Mouse (Mus musculus): ENCODE measurements around the gene Gm37240. TPM values are rescaled to one million over a fixed set of nuclear protein-coding genes. Genes with fewer than 3 reads are reported as not detected.
"Not testable (repeated sequence)": the region's sequence is repeated elsewhere in the genome, so short reads cannot be mapped to it uniquely, and the experiment has no call there.

The Gm37240 gene
- polyA plus RNA-seq, 1 experiment, result not detected

GRCm38 (mm10) chr3:85583194-85583593, 304.1 kb downstream of the Gm37240 start:
- no peak overlapping the region for H3K27ac ChIP-seq (ENCODE audit: insufficient read depth, low read depth, low read length)
- TF ChIP-seq CTCF (IDR thresholded peaks at IDR 0.05; ENCODE audit: low read depth, low read length), result no peak
- H3K4me1 ChIP-seq (ENCODE audit: control insufficient read depth, insufficient read depth, low read length), result peaks cover 9% of the 10 kb centered on the region
- H3K4me3 ChIP-seq (ENCODE audit: insufficient read depth, low read length), result no peak overlapping the region

DNA sequence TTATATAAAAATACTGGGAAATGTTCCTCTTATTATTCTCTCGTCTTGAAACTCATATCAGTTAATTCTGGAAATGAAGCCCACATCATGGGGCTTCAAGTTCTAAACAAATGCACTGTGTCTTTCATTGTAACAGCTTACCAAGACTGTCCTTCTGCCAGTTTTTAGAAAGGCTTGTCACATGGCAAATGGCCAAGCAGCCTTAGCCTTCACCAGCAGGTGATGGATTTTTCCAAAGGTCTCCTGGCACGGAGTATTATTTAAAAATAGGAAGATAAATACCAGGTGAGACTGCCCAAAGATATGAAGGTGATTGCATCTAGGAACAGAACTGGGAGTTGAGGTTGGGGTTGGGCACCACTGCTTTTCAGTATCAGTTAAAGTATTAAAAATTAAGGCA, 304.6 kb downstream of the Gm37240 start:
- Histone ChIP-seq H3K4me1 (ENCODE audit: control insufficient read depth, insufficient read depth, low read length) (peaks cover 7% of the 10 kb centered on the region), H3K27ac (ENCODE audit: insufficient read depth, low read depth, low read length) (no peak overlapping the region), H3K4me3 (ENCODE audit: insufficient read depth, low read length) (no peak overlapping the region)
- no peak for TF ChIP-seq POLR2A (IDR thresholded peaks at IDR 0.05; ENCODE audit: borderline replicate concordance, low read depth, low read length)
- TF ChIP-seq CTCF (IDR thresholded peaks at IDR 0.05; ENCODE audit: low read depth, low read length), result no peak

DNA sequence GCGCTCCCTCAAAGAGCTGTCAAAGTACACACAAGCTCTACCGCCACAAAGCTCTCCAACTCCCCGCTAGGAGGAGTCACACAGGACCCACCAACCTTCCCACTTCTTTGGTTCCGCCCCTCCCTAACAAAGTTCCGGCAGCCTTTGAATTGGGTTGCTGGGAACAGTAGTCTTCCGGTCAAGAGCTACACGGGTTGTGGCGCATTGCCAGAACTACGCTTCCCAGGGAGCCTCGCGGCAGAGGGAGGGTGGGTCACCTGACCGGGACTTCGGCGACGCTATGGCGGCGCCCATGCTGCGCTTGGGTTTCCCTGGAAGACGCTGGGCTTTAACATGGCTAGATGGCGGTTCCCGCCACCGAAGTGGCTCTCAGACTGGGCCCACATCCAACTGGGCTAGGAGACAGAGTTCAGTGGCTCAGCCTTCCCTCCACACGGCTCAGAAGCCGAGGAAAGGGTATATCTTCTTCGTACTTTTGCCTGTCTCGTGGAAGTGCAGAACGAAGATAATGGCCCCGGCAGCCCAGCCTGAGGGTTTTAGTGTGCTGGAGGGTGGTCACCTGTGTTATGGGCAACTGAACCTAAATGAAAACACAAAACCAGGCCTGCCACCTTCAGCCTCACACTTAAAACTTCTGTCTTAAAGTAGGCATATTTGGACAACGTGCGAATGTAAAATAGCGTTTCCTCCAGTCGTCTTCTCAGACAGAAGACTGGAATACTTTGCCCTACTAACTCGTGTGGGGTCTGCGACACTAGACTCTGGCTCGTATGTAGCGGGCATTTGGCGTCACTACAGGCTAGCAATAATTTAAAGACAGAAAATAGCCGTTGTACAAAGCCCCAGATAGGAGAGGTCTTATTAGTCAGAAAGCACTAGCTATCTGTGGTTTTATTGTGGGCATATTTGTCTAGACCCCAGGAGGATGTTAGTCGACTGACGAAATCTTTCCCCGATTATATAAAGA, 313.2 kb downstream of the Gm37240 start, which contains the start of gene Gatb:
Gatb (plus strand) TSS at position 256 of the 967 bp plus-strand sequence.
- Histone ChIP-seq H3K4me1 (ENCODE audit: control insufficient read depth, insufficient read depth, low read length) (peaks cover 12% of the 10 kb centered on the region), H3K4me3 (ENCODE audit: insufficient read depth, low read length) (peak within 1 kb of the TSS; percentile 86), H3K27ac (ENCODE audit: insufficient read depth, low read depth, low read length) (peak within 1 kb of the TSS; percentile 75)
- TF ChIP-seq POLR2A (IDR thresholded peaks at IDR 0.05; ENCODE audit: borderline replicate concordance, low read depth, low read length) (no peak), CTCF (IDR thresholded peaks at IDR 0.05; ENCODE audit: low read depth, low read length) (no peak)

- H3K4me1 ChIP-seq (ENCODE audit: control insufficient read depth, insufficient read depth, low read length), result peaks cover 12% of the 10 kb centered on the region
- H3K4me3 ChIP-seq (ENCODE audit: insufficient read depth, low read length), result peak overlapping the region; percentile 62
- peak overlapping the region; percentile 18; the same call in 1 of the 2 replicates for H3K27ac ChIP-seq (ENCODE audit: insufficient read depth, low read depth, low read length)
- TF ChIP-seq POLR2A (IDR thresholded peaks at IDR 0.05; ENCODE audit: borderline replicate concordance, low read depth, low read length), result no peak
- TF ChIP-seq CTCF (IDR thresholded peaks at IDR 0.05; ENCODE audit: low read depth, low read length), result no peak
Measured at GRCm38 (mm10) chr3:85573216-85573863, 314.0 kb downstream of the Gm37240 start.

GRCm38 (mm10) chr3:85572502-85572901, 314.8 kb downstream of the Gm37240 start:
- H3K27ac ChIP-seq (ENCODE audit: insufficient read depth, low read depth, low read length); H3K4me3 ChIP-seq (ENCODE audit: insufficient read depth, low read length); H3K4me1 ChIP-seq (ENCODE audit: control insufficient read depth, insufficient read depth, low read length): not testable (repeated sequence)

GRCm38 (mm10) chr3:85571276-85571675, 316.0 kb downstream of the Gm37240 start:
- H3K27ac ChIP-seq (ENCODE audit: insufficient read depth, low read depth, low read length), result no peak overlapping the region
- H3K4me3 ChIP-seq (ENCODE audit: insufficient read depth, low read length), result no peak overlapping the region
- H3K4me1 ChIP-seq (ENCODE audit: control insufficient read depth, insufficient read depth, low read length), result peaks cover 9% of the 10 kb centered on the region
- TF ChIP-seq POLR2A (IDR thresholded peaks at IDR 0.05; ENCODE audit: borderline replicate concordance, low read depth, low read length) (no peak), CTCF (IDR thresholded peaks at IDR 0.05; ENCODE audit: low read depth, low read length) (no peak)

DNA sequence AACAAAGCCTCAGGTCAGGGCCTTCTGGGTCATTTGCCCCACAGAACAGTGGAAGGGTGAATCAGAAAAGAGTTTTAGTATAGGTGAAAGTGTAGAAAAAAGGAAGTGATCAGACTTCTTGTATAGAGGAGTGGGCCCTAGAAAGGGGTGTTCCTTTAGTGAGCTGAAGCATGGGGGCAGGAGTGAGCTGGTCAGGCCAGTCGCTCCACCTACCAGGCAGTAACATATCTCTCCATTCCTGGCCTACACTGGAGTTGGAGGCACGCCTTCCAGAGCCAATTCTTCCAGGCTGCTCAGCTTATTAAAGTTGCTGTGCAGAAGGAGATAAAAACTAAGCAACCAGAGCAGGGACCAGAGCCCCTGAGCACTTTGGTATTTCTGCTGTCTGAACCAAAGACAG, 322.7 kb downstream of the Gm37240 start:
- TF ChIP-seq POLR2A (IDR thresholded peaks at IDR 0.05; ENCODE audit: borderline replicate concordance, low read depth, low read length) (no peak), CTCF (IDR thresholded peaks at IDR 0.05; ENCODE audit: low read depth, low read length) (no peak)
- no peaks in the 10 kb centered on the region for H3K4me1 ChIP-seq (ENCODE audit: control insufficient read depth, insufficient read depth, low read length)
- no peak overlapping the region for H3K4me3 ChIP-seq (ENCODE audit: insufficient read depth, low read length)
- H3K27ac ChIP-seq (ENCODE audit: insufficient read depth, low read depth, low read length), result no peak overlapping the region

DNA sequence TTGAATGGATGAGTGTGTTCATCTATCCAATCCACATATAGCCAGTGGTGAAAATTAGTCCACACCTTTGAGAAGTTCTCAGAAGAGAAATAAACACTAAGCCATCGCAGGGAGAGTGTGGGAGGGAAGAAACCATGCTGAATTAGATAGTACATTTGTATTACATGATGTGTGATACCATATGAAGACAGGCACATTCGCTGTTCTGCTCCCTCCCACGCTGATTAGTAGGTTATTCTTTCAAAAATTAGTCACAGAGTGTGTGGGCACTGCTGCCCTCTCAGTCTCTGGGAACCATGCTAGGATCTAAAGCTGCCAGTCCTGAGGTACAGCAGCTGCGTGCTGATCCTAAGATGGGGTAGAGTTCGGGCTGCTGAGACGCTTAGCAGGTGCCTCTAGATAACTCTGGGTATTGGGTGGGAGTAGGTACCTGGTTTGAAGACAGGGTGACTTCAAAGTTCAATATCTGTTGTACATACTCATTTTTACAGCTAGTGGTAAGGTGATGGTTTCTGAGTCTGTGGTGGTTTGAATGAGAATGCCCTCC, 333.5 kb downstream of the Gm37240 start:
- TF ChIP-seq CTCF (IDR thresholded peaks at IDR 0.05; ENCODE audit: low read depth, low read length) (no peak), POLR2A (IDR thresholded peaks at IDR 0.05; ENCODE audit: borderline replicate concordance, low read depth, low read length) (no peak)
- Histone ChIP-seq H3K4me3 (ENCODE audit: insufficient read depth, low read length) (no peak overlapping the region), H3K4me1 (ENCODE audit: control insufficient read depth, insufficient read depth, low read length) (no peaks in the 10 kb centered on the region), H3K27ac (ENCODE audit: insufficient read depth, low read depth, low read length) (no peak overlapping the region)

DNA sequence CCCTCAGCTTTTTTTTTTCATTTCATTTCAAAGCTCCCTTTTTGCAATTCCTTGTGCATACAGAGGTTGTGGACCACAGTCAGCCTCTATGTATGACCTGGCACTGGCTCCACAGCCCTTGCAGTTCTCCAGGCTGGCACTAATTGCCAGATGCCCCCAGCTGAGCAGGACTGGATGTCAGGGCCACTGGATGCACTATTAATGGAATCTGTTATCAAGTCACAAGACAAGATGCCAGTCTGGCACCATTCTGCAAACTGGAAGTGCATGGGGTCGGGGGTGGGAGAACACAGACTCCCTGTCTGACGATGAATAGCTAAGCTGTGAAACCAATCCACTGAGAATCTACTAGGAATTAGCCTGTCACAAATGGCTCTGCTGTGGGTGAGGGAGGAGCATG, 336.0 kb downstream of the Gm37240 start:
- TF ChIP-seq CTCF (IDR thresholded peaks at IDR 0.05; ENCODE audit: low read depth, low read length), result no peak
- no peak for TF ChIP-seq POLR2A (IDR thresholded peaks at IDR 0.05; ENCODE audit: borderline replicate concordance, low read depth, low read length)
- Histone ChIP-seq H3K27ac (ENCODE audit: insufficient read depth, low read depth, low read length) (no peak overlapping the region), H3K4me1 (ENCODE audit: control insufficient read depth, insufficient read depth, low read length) (no peaks in the 10 kb centered on the region), H3K4me3 (ENCODE audit: insufficient read depth, low read length) (no peak overlapping the region)

DNA sequence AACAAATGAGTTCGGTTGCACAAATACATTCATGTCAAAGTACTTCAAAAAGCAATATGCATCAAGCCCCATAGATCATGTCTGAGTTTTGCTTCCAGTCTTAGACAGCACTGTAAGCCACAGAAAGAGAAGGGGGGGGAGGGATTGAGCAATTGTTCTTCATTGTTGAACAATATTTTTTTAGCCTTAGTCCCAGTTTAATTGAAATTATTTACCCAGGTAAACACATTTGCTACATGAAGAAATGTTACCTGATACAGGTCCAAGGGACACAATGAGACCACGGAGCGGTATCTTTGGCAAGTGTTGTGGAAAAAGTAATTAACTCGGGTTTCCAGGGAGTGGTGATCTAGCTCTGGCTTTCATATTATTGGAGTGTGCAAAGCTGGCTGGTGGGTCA, 337.0 kb downstream of the Gm37240 start:
- TF ChIP-seq POLR2A (IDR thresholded peaks at IDR 0.05; ENCODE audit: borderline replicate concordance, low read depth, low read length) (no peak), CTCF (IDR thresholded peaks at IDR 0.05; ENCODE audit: low read depth, low read length) (no peak)
- Histone ChIP-seq H3K27ac (ENCODE audit: insufficient read depth, low read depth, low read length) (no peak overlapping the region), H3K4me1 (ENCODE audit: control insufficient read depth, insufficient read depth, low read length) (no peaks in the 10 kb centered on the region), H3K4me3 (ENCODE audit: insufficient read depth, low read length) (no peak overlapping the region)

Data from bone marrow macrophage, adult 2 months (primary cell).